Mouse (Mus musculus): ENCODE results near the gene Gm17455.

Gm17455 gene

GRCm38 (mm10) chr10:60373937-60374578 lies 25.5 kb upstream of the Gm17455 start:
- DNase-seq: no peak

GRCm38 (mm10) chr10:60376704-60377103 lies 22.8 kb upstream of the Gm17455 start:
- no peak for DNase-seq

DNA sequence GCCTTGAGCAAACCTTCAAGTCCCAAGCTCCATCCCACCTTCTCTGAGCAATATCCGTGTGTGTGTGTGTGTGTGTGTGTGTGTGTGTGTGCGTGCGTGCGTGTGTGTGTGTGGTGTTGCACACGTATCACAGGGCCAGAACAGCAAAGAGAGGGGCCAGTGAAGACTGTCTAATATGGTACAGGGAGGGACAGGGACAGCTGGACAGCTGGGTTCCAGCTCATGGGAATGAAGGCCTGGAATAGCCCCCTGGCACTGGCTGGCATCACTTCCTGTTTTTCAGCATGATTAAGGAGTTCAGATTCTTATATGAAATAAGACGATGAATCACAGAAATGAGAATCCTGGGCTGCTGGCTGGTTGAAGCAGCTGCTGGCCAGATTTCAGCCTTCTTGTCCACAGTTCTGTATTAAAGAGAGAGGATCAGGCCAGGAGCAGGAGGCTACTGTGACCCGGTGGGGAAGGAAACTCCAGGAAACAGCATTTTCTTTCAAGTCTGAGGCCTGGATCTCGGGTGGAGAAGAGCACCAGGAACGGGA lies 20.0 kb upstream of the Gm17455 start:
- DNase-seq: no peak

GRCm38 (mm10) chr10:60380229-60380628 lies 19.3 kb upstream of the Gm17455 start:
- DNase-seq: no peak

GRCm38 (mm10) chr10:60381142-60381925 lies 18.2 kb upstream of the Gm17455 start:
- DNase-seq: no peak

- no peak for DNase-seq
Observed at GRCm38 (mm10) chr10:60388332-60388731, 11.2 kb upstream of the Gm17455 start.

DNA sequence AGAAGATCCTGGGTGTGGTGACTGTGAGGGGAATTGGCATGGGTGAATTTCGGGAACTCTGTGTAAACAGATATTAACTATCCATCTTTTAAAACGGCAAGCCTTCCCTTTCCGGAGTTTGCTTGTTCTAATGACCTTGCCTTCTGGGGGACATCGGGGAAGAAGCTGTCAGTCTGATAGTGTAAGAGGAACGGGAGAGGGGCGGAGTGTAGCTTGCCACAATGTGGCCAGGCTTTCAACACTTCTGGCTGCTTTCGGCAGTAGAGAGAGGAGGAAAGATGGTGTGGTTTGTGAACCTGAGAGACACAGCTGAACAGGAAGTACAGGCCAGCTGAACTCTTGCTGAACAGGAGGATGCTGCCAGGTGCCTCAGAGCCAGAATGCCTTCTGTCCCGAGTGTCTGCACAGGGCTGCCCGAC lies 10.1 kb upstream of the Gm17455 start:
- no peak for DNase-seq

- DNase-seq: peak; percentile 44
Observed at GRCm38 (mm10) chr10:60390177-60390903, 9.2 kb upstream of the Gm17455 start.

- no peak for DNase-seq
Observed at GRCm38 (mm10) chr10:60390904-60391420, 8.6 kb upstream of the Gm17455 start.

- no peak for DNase-seq
Observed at GRCm38 (mm10) chr10:60391661-60392060, 7.9 kb upstream of the Gm17455 start.

- DNase-seq: no peak
Observed at GRCm38 (mm10) chr10:60394936-60395335, 4.6 kb upstream of the Gm17455 start.

GRCm38 (mm10) chr10:60395605-60396004 lies 3.9 kb upstream of the Gm17455 start:
- DNase-seq: no peak

GRCm38 (mm10) chr10:60398051-60398814 lies 1.3 kb upstream of the Gm17455 start:
- DNase-seq: no peak

- DNase-seq: no peak
Observed at GRCm38 (mm10) chr10:60400507-60401295, 1.2 kb downstream of the Gm17455 start.

DNA sequence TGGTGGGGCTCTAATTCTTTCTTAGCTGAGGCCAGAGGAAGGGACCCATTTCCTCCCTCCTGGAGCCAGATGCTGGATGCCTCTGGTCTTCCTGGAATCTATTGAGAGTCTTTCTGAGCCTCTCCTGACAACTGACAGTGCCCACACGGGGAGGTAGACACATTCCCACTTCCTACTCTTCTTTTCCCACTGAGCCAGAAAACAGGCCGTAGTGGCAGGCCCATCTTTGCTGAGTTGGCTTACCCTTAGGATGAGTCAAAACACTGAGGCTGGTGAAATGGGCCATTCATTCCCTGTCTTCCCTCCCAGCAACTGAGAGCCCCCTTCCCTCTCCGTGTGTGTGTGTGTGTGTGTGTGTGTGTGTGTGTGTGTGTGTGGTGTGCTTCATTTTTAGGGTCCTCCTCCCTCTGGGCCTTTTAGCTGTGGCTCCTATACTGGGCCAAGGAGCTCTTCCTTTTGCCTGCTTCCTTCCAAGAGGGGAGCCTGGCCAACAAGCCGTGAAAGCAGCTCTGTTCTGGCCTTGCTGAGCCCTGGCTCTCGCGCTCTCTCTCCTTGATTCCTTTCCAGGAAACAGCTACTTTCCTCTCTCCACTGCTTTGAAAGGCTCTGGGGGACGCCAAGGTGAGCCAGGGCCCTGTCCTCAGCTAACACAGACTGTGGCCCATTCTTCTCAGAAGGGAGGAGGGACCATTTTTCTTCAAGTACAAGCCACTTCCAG lies 6.1 kb downstream of the Gm17455 start:
- DNase-seq: no peak

- peak; percentile 76 for DNase-seq
Observed at GRCm38 (mm10) chr10:60407831-60408230, 8.3 kb downstream of the Gm17455 start.

GRCm38 (mm10) chr10:60411794-60412193 lies 12.3 kb downstream of the Gm17455 start:
- DNase-seq: peak; percentile 45

DNA sequence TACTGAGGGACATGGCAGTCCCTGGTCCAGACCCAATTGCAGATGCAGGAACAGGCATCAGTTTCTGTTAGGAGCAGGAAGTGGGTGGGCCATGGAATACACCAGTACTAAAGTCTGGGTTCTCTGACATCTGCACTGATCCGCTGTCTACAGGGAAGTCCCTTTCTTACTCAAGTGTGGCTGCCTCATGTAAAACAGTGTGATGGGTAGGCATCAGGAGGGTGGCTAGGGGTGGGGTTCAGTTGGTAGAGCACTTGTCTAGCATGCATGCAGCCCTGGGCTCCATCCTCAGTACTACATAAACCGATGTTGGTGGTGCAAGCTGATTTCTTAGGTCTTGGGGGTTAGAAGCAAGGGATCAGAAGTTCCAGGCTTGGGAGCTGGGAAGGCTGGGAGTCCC lies 14.2 kb downstream of the Gm17455 start:
- DNase-seq: no peak

DNA sequence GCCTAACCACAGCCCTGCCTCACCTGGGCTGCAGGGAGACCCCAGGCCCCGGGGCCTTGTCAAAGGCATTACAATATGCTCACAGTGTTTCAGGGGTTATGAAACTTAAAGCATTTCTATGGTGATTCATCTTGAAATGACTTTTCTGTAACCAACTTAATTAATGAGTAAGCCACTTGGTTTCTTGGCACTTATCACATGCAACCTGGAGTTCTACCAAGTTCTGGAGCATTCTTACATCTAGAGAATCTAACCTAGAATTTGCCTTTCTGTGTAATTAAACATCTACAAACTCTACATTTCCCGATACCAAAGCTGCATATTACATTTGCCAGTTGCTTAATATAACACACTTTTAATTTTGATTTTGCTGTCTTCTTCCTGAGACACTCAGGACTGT lies 17.5 kb downstream of the Gm17455 start:
- DNase-seq: no peak

- peak; percentile 77 for DNase-seq
Observed at GRCm38 (mm10) chr10:60418137-60418536, 18.6 kb downstream of the Gm17455 start.

- DNase-seq: no peak
Observed at GRCm38 (mm10) chr10:60419624-60420023, 20.1 kb downstream of the Gm17455 start.

Measured in retina, postnatal 1 day (tissue).